Mouse (Mus musculus): Measurements from ENCODE around the gene Gm10959.
A peak's percentile ranks its signal among the peaks of the same experiment; 100 is the strongest.

GRCm38 (mm10) chr3:122903746-122904433, 15.3 kb downstream of the Gm10959 start:
- TF ChIP-seq POLR2A (IDR thresholded peaks at IDR 0.05; ENCODE audit: control insufficient read depth, low read depth, low read length) (no peak), CTCF (IDR thresholded peaks at IDR 0.05; ENCODE audit: control insufficient read depth, insufficient read depth, insufficient replicate concordance, low read depth, low read length) (peak; percentile 25; the same call in 1 of the 2 replicates)
